Mouse (Mus musculus) cortical plate, adult 2 months (tissue): ENCODE results near the gene Mst1r. TPM values are rescaled to one million over a fixed set of nuclear protein-coding genes. Genes with fewer than 3 reads are reported as not detected.

Source experiments
- H3K27ac ChIP-seq: fragments of 200-500 bp; 2 replicates; pipeline ENCODE4 v1.5.1; 2012; ENCODE audit warnings: low read length, control low read depth, inconsistent platforms; ENCODE audit not compliant: insufficient read depth
- H3K4me1 ChIP-seq: fragments of 200-500 bp; 2 replicates; pipeline ENCODE4 v1.6.1; 2011; ENCODE audit warnings: low read length; ENCODE audit not compliant: control insufficient read depth, insufficient read depth
- H3K4me3 ChIP-seq: fragments of 200-500 bp; 2 replicates; pipeline ENCODE4 v1.5.1; 2011; ENCODE audit warnings: mild to moderate bottlenecking, low read length, control low read depth; ENCODE audit not compliant: insufficient read depth
- CTCF ChIP-seq: fragments of 200-500 bp; IDR thresholded peaks from 2 replicates; pipeline ENCODE4 v1.5.1; 2011; ENCODE audit warnings: mild to moderate bottlenecking, control low read depth, low read length; ENCODE audit not compliant: insufficient read depth; ENCODE audit errors: extremely low read depth
- POLR2A ChIP-seq: fragments of 200-500 bp; IDR thresholded peaks from 2 replicates; pipeline ENCODE4 v1.6.1; 2011; ENCODE audit warnings: mild to moderate bottlenecking, low read length, control low read depth; ENCODE audit not compliant: insufficient read depth; ENCODE audit errors: extremely low read depth
- polyA plus RNA-seq: library from polyadenylated mRNA; depleted of rRNA; stranded (reverse); fragments of >200 nt; gene quantifications from 2 replicates; pipeline ENCODE4 v1.2.3, GENCODE M21; 2012

The Mst1r gene
- polyA plus RNA-seq, 1 experiment: 2.0 TPM

GRCm38 (mm10) chr9:107910025-107910769, 3.5 kb downstream of the Mst1r start:
- TF ChIP-seq POLR2A (no peak), CTCF (no peak)
- Histone ChIP-seq H3K27ac (no peak overlapping the region), H3K4me1 (no peaks in the 10 kb centered on the region), H3K4me3 (no peak overlapping the region)

GRCm38 (mm10) chr9:107914764-107915420, 8.2 kb downstream of the Mst1r start:
- Histone ChIP-seq H3K27ac (no peak overlapping the region), H3K4me1 (peaks cover 6% of the 10 kb centered on the region; the same call in 1 of the 2 replicates), H3K4me3 (no peak overlapping the region)
- TF ChIP-seq POLR2A (no peak), CTCF (no peak)

GRCm38 (mm10) chr9:107917895-107918608, 11.4 kb downstream of the Mst1r start:
- H3K4me1 ChIP-seq: peaks cover 6% of the 10 kb centered on the region; the same call in 1 of the 2 replicates
- H3K27ac ChIP-seq: no peak overlapping the region
- no peak overlapping the region for H3K4me3 ChIP-seq
- no peak for TF ChIP-seq CTCF
- TF ChIP-seq POLR2A: no peak

GRCm38 (mm10) chr9:107918884-107919283, 12.2 kb downstream of the Mst1r start:
- H3K4me3 ChIP-seq: no peak overlapping the region
- H3K4me1 ChIP-seq: peaks cover 6% of the 10 kb centered on the region; the same call in 1 of the 2 replicates
- no peak for TF ChIP-seq POLR2A
- TF ChIP-seq CTCF: no peak
- no peak overlapping the region for H3K27ac ChIP-seq

- Histone ChIP-seq H3K4me3 (no peak overlapping the region), H3K27ac (no peak overlapping the region), H3K4me1 (peaks cover 6% of the 10 kb centered on the region; the same call in 1 of the 2 replicates)
- TF ChIP-seq POLR2A (no peak), CTCF (no peak)
Observed at GRCm38 (mm10) chr9:107919441-107919840, 12.8 kb downstream of the Mst1r start.

- Histone ChIP-seq H3K27ac (no peak overlapping the region), H3K4me3 (no peak overlapping the region), H3K4me1 (peaks cover 9% of the 10 kb centered on the region)
- TF ChIP-seq POLR2A (no peak), CTCF (peak; percentile 36)
Observed at GRCm38 (mm10) chr9:107923021-107923420, 16.3 kb downstream of the Mst1r start.

GRCm38 (mm10) chr9:107923956-107924355, 17.3 kb downstream of the Mst1r start:
- TF ChIP-seq POLR2A (no peak), CTCF (no peak)
- Histone ChIP-seq H3K4me1 (peaks cover 7% of the 10 kb centered on the region), H3K4me3 (no peak overlapping the region), H3K27ac (no peak overlapping the region)

- TF ChIP-seq CTCF (no peak), POLR2A (no peak)
- H3K4me1 ChIP-seq: peaks cover 7% of the 10 kb centered on the region
- H3K27ac ChIP-seq: no peak overlapping the region
- no peak overlapping the region for H3K4me3 ChIP-seq
Observed at GRCm38 (mm10) chr9:107925251-107925650, 18.6 kb downstream of the Mst1r start.

- H3K4me3 ChIP-seq: no peak overlapping the region
- H3K27ac ChIP-seq: no peak overlapping the region
- peaks cover 7% of the 10 kb centered on the region for H3K4me1 ChIP-seq
- TF ChIP-seq CTCF (no peak), POLR2A (no peak)
Observed at GRCm38 (mm10) chr9:107926920-107927420, 20.3 kb downstream of the Mst1r start.
